Mouse (Mus musculus): ENCODE measurements at regions not wholly inside any gene's neighbourhood (a gene's known extent, or its start where the extent isn't known, plus 50 kb on each side); places are given as distances from the start of the nearest gene placed in this dataset.

GRCm38 (mm10) chr9:85521342-85521741 is 194.2 kb upstream of the Tent5a start:
- DNase-seq = no peak

GRCm38 (mm10) chr9:85520941-85521340 is 193.8 kb upstream of the Tent5a start:
- no peak for DNase-seq

DNA sequence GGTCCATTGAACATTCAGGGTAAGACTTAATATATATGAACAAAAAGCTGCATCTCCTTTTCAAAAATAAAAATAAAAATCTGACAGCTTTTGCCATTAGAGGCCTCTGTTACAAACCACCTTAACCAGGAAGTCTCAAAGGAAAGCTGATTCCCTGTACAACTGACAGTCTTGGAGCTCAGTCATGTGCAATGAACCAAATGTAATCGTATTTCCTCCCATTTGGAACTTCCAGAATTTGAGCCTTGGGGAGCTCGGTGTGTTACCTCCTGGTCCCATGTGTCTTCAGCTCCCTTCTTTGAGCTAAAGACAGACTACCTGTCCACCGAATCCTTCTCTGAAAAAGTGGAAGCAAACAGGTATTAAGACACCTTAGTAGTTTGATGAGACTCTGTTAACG is 171.9 kb upstream of the Tent5a start:
- no peak for DNase-seq

GRCm38 (mm10) chr9:85497348-85497747 is 170.2 kb upstream of the Tent5a start:
- DNase-seq = no peak

DNA sequence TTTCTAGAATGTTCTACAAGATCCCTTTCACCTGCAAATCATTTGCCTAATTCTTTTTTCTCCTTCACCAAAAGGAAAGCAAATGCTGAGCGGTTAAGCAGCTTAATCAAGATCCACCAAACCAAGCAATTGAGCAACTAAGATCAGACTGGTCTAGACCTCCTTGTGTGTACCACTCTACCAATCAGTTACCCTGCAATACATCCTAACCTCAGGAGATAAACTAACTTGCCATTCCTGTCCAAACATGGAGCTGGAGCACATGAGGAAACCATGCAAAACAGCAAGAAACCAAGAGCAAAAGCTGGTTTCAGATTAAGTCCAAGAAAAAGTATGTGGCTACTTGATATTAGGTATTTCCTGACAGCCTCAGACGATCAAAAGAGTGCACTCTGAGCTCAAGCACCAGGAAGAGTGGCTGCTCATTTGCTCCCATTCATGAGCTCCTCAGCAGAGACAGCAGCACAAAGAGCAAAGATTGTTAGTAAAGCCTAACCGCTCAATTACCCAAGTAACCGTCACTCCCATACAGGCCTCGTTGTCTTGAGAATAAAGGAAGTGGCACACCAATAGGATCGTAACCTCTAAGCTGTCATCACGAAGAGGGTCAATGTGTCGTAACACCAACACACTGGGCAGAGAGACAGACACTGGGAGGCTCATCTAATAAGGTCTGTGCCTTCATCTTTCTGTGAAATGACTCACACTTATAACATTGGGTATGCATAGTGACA is 169.5 kb upstream of the Tent5a start:
- no peak for DNase-seq

DNA sequence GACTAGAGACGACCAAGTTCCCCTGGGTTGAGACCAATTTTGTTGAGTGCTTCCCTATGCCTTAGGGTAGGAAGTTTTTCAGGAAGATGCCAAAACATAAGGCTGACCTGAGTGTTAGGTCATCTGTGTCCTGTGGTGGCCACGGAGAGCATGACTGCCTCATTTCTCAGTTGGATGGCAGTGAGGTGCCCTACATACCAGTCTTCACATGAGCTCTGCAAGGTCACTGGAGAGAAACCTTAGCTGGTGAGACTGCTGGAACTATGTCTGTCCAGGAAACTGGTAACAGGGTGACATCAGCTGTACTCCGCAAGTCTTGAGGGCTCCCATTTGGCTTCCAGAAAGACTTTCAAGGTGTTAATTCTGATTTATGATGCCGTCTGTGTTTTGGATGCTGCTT is 167.9 kb upstream of the Tent5a start:
- DNase-seq = no peak

DNA sequence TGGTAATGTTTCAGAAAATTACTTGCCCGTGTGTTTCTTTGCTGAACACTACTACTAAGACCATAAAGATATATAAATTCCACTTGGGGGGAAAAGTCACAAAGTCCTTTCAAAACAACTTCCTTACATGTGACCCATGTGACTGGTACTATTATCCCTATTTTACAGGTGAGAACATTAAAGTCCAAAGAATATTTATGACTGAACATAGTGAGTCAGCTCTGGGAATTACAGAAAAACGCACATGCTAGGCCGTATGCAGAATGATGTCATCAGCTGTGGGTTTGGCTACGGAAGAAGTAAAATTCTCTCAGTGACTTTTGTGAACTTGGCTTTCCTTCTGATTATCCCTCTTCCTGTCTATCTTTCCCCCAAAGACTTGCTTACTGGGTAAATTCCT is 166.6 kb upstream of the Tent5a start:
- no peak for DNase-seq

- no peak for DNase-seq
Measured at GRCm38 (mm10) chr9:85490367-85490766, 163.2 kb upstream of the Tent5a start.

- DNase-seq = no peak
Measured at GRCm38 (mm10) chr9:85487915-85488314, 160.8 kb upstream of the Tent5a start.

GRCm38 (mm10) chr9:85487052-85487668 is 160.0 kb upstream of the Tent5a start:
- DNase-seq = no peak

DNA sequence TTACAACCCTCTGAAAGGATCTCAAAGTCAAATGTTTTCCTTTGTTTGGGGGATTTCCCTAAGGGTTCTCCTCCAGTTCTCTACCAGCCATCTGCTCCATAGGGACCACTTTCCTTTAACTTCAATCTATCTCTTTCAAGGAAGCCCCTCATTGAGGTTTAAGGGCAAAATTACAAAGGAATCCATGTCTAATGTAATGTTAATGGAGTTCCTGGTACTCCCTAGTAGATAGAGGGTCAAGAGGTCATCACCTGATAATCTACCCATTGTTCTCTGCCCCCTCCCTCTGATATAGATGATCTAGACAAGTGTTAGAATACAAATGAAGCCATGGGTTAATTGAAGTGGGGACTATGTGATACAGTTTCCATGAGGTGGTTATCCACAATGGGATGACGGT is 158.6 kb upstream of the Tent5a start:
- DNase-seq = no peak

GRCm38 (mm10) chr9:85483248-85483647 is 156.1 kb upstream of the Tent5a start:
- DNase-seq = no peak

GRCm38 (mm10) chr9:85480566-85480965 is 153.4 kb upstream of the Tent5a start:
- no peak for DNase-seq

- DNase-seq = no peak
Measured at GRCm38 (mm10) chr9:85475214-85475613, 148.1 kb upstream of the Tent5a start.

DNA sequence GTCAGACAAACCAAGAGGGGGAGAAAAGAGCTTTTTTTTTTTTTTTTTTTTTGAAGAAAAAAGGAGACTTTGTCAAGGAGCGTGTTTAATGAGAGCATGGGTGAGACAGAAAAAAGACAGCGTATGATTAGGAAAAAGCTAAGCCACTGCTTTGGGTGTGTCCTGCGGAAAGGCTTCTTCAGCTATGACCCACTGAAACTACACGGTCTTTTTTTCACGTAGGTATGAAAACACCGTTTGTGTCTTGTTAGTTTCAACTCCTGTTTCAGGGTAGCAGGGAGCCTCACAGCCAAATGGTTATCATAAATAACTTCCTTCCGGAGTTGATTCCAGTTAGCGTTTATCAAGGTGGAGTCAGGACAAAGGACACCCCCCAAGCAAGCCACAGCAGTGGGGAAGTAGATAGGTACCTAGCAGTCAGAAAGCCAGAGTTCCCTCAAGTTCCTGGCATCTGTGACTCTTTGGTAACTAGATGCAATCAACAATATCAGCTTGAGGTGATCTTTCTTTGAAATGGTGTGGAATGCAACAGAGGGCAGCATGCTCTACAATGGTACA is 143.2 kb upstream of the Tent5a start:
- no peak for DNase-seq

DNA sequence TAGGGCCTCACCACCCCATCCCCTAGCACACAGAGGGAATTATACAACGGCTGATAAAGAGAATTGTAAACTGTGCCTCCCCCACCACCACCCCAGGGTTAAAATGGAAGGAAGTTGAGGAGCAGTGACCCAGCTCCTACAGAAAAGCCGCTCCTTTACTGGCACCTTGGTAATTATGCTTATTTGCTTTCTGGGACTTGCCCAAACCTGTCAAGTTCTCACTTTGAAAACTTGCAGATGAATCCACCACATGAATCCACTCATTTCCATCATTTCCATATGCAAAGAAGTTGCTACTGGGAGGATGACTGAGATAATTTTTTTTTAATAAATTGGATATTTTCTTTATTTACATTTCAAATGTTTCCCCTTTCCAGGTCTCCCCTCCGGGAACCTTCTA is 142.1 kb upstream of the Tent5a start:
- no peak for DNase-seq

DNA sequence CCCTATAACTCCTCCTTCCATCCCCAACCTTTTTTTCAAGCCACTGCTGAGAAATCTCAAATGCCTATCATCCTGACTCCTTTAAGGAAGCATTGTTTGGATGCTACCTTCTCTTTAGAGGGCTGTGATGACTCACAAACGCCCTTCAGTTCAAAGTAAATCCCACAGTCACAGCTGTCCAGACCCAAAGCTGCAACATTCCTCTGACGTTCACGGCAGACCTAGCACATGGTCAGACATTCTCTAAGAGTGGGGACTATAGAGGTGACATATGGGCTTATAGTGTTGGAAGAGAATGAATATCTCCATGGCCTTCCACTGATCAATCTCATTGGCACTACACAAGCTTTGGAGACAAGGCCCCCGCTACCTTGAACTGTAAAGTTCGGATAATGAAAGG is 139.5 kb upstream of the Tent5a start:
- DNase-seq = no peak

- no peak for DNase-seq
Measured at GRCm38 (mm10) chr9:85459062-85459805, 132.1 kb upstream of the Tent5a start.

DNA sequence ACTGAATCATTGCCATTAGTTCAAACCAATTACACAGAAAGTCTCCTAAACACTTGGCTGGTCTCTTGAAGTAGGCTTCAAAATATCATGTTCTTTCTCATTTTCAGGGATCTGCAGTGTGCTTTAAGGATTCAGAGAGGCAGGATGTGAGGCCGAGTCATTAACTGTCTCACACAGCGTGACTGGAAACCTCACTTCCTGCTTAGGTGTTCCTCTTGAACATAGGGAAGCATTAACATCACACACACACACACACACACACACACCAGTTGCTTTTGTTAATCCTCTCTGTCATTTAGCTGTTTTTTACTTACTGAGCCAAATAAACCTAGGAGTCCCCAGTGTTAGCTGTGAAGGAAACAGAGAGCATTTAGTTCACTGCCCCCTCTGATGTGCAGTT is 131.2 kb upstream of the Tent5a start:
- no peak for DNase-seq

DNA sequence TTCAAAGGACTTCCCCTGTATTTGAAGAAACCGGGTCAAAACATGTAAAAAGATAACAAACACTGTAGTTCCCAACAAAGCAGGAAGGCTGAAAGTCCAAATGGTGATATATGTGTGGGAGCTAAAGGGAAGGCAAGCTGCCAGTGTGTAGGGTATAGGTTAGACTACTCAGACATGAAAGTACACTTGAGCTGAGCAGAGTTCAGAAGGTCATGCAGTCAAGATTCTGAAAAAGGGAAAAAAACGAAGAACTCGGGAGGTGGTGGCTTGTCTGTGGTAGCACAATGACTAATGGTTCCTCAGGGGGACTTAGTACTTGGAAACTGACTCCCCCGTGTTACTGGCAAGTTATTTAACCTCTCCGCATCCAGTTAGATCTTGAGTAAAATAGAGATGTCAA is 130.3 kb upstream of the Tent5a start:
- DNase-seq = no peak

DNA sequence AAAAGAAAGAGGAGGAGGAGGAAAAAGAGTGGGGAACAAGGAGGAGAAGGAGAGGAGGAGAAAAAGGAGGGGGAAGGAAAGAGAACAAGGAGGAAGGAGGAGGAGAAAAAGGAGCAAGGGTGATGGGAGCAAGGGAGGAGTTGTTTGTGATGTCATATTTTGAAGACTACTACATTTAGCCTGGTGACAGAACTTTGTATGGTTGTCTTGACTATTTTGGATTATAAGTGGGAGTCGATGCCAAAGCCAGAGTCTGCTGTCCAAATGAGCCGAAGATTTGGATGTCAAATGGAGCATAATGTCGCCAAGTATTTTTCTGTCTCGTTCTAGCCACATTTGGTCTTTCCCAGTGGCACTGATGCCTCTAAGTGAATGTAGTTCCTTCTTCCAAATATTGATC is 128.2 kb upstream of the Tent5a start:
- no peak for DNase-seq

DNA sequence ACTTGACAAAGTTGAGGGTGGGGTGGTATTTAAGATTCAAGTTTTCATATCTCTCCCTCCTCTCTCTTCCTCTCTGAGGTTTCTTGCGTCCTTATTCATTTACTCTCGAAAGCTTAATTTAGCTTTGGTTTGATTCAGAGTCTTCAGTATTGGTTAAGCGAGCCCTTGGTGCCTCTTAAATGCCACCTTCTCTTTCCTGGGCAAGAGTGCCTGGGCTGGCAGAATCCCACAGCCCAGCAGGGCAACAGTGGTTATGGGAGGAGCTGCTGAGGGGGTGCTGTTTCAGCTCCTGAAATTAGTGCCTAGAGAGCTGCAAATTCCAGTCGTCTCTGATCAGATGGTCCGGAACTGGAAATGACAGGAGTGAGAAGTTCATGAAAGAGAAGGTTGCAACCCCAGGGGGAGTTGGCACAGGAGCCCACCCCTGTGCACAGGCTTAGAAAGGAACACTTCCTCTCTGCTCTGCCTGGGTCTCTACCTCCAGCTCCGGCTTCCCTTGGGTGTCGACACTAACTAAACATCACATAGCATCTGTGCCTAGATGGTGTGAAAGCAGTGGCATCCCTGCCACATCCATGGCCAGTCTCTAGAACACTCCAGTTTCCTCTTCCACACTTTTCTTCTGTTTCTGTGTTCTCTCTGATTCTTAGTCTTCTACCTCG is 125.2 kb upstream of the Tent5a start:
- no peak for DNase-seq

GRCm38 (mm10) chr9:85451349-85451748 is 124.2 kb upstream of the Tent5a start:
- DNase-seq = no peak

Measured in adrenal gland, postnatal 14 days (tissue).